Mouse (Mus musculus): ENCODE data around the gene Tmeff1. TPM values are rescaled to one million over a fixed set of nuclear protein-coding genes. Genes with fewer than 3 reads are reported as not detected.

Gene Tmeff1
- polyA plus RNA-seq, 1 experiment from 2014 or later, result 72.2 TPM

Other genes with a start within 250 kb of the Tmeff1 start
- 32.4 and 38.6 TPM in 2 replicates for gene Tex10, start 111.7 kb upstream of the Tmeff1 start, polyA plus RNA-seq (2015; fragmentation: Nextera tagmentation; extraction: Ambion mirVana)
- 21.8 and 24.5 TPM in 2 replicates for gene Msantd3, start 45.2 kb upstream of the Tmeff1 start, polyA plus RNA-seq (2015; fragmentation: Nextera tagmentation; extraction: Ambion mirVana)
- 0.88 and 1.9 TPM in 2 replicates for gene Cavin4, start 78.3 kb downstream of the Tmeff1 start, polyA plus RNA-seq (2015; fragmentation: Nextera tagmentation; extraction: Ambion mirVana)